Mouse (Mus musculus) MN1 (cell line): Measurements from ENCODE around the gene Amer2.
"Not testable (repeated sequence)": the region's sequence is repeated elsewhere in the genome, so short reads cannot be mapped to it uniquely, and the experiment has no call there.

Experiments used
- DNase-seq: peaks from one replicate; pipeline ENCODE4 v3.0.0-alpha.2; 2016; ENCODE audit warnings: low spot score

The Amer2 gene

GRCm38 (mm10) chr14:60372821-60373309 lies at the start of gene Amer2:
Gene Amer2 (plus strand): TSS chr14:60373259.
- no peak for DNase-seq

GRCm38 (mm10) chr14:60340001-60340400 lies 33.1 kb upstream of the Amer2 start:
- DNase-seq = not testable (repeated sequence)

DNA sequence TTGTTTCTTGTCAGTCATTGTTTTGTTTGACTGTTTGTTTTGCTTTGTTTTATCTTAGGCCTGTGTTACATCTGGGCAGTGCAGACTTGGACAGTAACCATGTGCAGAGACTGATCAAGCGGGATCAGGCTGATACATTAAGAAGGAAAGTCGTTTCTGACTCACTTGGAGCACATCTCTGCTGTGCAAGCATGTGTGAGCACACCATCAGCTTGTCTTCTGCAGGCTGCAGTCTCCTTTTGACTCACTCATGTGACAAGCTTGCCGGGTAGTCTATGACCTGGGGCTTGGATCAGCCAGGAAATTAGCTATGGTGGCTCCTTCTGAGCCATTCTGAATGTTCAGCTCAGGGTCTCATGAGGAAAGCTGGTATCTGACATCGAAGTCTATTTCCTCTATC lies 32.5 kb upstream of the Amer2 start:
- DNase-seq = no peak

DNA sequence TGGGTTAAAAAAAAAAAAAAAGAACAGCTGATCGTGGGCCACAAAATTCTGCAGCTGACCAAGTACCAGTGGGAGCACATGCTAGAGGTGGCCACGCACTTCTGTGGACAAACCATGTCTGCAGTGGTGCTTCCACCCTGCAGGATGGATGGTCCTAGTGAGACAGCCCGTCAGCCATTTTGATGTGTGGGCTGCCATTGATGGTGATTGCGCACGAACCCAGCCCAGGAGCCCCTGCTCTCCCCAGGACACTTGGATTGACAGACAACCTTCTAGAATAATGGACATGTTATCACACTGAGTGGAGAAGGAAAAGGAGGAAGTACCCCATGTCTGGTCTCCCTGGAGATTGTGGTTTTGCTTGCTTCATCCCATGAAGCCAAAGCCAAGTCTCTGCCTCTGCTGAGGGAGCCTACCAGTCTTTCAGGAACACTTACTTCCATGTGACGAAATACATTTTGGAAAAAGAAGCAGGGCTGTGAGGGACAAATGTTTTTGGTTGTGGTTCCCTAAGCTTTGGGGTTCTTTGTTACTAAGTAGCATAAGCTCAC lies 27.7 kb upstream of the Amer2 start:
- no peak for DNase-seq

GRCm38 (mm10) chr14:60358347-60358746 lies 14.7 kb upstream of the Amer2 start:
- DNase-seq = no peak

DNA sequence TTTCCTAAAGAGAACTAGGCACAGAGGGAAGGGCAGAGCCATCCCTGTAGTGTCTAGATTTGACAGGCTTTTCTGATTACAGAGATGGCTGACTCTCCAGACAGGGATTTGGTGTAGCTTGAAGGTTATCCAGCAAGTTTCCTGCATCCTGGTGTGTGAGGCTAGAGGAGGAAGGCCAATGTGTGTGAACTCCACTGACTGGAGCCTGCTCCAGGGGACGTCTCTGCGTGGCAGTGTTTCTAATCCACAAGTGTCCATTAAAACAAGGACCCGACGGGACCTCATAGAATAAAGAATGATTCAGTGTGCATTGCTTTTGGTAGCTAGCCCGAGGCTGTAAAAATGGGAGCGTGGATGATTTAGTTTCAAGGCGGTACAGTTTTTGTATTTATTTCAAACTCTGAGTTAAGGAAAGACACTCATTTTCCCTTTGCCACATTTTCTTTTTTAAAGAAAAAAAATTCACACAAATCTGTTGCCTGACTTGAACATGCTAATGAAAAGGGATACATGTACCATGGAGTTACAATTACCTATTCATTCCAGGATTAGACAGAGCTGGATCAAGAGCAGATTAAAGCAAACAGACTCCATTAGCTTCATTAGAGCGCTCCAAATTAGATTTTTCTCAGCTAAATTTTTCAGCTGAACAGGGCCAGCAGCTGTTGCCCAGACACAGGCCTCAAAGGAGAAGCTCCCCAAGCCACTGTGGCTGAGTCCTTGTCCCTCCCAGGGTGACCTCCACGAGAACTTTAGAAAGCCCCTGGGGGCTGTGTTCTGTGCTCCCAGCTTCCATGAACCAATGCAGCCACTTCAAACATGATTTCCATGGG lies 11.5 kb upstream of the Amer2 start:
- DNase-seq = peak; percentile 8

DNA sequence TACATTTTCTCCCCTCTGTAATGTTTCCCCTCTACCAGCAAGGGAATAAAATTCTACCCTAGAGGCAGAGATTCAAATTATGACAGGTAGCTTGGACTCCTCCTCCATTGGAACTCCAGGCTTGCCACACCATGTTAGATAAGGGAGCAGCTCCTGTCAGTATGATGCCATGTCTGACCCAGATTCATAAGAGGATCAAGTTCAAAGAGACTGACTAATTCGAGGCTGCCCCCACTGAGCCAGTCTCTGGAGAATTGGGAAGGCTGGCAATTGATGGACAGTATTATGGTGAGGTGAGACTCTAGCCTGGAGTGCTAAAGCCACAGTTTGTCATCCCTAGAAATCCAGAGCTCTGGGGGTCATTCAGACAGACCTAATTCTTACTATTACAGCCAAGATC lies 6.3 kb upstream of the Amer2 start:
- no peak for DNase-seq

- DNase-seq = no peak
Measured at GRCm38 (mm10) chr14:60368769-60369666, 4.0 kb upstream of the Amer2 start.

GRCm38 (mm10) chr14:60369667-60370315 lies 3.3 kb upstream of the Amer2 start:
- DNase-seq = no peak

GRCm38 (mm10) chr14:60377107-60377506 lies 4.0 kb downstream of the Amer2 start:
- no peak for DNase-seq

- DNase-seq = no peak
Measured at GRCm38 (mm10) chr14:60377546-60377945, 4.5 kb downstream of the Amer2 start.

DNA sequence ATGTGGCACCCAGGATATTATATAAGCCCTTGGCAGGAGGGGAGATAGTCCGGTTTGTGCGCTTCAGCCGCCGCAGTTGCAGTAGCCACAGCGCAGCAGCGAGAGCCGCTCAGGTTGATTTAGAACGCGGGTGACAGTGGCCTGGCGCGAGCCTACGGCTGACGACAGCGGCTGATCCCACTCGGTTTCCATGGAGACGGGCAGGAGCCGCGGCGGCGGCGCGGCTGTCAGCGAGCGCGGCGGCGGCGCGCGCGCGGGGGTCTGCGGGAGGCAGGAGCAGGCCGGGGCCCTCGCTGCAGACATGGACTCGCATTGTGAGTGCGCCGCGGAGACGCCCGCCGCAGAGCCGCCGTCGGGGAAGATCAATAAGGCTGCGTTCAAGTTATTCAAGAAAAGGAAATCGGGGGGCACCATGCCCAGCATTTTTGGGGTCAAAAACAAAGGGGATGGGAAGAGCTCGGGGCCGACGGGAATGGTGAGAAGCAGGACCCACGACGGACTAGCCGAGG lies 5.1 kb downstream of the Amer2 start:
- DNase-seq = no peak

DNA sequence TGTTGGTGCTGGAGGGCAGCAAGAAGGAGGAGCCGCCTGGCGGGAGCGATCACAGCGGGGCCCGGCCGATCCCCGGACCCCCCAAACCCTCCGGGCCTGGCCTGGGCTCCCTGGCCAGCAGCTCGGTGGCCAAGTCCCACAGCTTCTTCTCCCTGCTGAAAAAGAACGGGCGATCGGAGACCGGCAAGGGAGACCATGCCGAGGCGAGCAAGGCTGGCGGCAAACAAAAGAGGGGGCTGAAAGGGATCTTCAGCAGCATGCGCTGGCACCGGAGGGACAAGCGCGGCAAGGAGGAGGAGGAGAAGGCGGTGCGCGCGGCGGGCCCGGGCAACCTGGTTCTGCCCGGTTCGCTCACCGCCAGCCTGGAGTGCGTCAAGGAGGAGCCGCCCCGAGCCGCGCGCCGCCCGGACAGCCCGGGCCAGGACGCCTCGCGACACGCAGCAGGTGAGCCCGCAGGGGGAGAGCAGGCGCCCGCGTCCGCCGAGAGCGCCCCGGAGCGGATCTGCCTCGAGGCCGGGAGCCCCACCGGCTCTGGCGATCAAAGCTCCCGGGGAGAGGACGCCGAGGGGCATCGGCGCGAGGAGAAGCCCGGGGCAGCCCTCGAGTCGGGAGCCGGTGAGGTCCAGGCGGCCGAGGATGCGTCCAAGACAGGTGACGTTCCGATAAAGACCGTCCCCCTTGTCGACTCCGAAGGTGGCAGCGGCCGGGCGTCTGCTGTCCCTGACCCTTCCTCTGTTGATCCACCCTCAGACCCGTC lies 5.7 kb downstream of the Amer2 start:
- DNase-seq = no peak

GRCm38 (mm10) chr14:60379323-60379957 lies 6.4 kb downstream of the Amer2 start:
- DNase-seq = no peak

GRCm38 (mm10) chr14:60379958-60380330 lies 6.9 kb downstream of the Amer2 start:
- no peak for DNase-seq

GRCm38 (mm10) chr14:60381671-60382070 lies 8.6 kb downstream of the Amer2 start:
- DNase-seq = no peak

DNA sequence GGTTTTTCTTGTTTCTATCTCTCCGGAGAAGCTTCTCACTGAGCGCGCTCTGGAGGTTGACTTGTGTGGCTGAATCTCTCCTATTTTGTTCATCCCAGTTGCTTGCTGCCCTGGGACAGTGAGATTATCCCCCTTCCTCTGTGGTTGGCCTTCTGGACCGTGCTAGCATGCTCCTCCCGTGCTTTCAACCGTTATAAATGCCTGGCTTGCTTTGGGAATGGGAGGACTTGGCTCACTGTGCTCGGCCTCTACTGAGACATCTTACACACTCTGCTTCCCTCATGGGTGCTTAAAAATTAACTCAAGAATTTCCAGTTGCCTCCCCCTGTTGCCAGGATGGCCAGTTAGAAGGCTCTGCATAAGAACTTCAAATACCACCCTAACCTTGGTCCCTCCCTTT lies 10.8 kb downstream of the Amer2 start:
- DNase-seq = no peak

DNA sequence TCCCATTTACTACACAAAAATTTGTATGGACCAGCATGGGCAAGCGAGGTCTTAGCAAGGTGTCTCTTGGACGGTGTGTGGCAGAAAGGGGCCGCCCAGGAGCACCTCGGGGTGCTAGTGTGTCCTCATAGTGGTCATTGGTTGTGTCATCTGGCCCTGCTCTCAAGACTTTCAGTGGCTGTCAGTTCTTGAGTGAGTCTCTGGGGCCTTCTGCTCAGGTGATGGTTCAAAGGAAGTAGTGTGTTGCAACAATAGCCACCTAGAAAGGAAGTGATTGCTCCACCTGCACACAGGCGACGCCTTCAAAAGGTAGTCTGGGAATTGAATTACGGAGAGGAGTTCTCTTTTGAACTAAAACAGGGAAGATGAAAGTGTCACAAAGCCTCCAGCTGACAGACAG lies 11.2 kb downstream of the Amer2 start:
- no peak for DNase-seq

DNA sequence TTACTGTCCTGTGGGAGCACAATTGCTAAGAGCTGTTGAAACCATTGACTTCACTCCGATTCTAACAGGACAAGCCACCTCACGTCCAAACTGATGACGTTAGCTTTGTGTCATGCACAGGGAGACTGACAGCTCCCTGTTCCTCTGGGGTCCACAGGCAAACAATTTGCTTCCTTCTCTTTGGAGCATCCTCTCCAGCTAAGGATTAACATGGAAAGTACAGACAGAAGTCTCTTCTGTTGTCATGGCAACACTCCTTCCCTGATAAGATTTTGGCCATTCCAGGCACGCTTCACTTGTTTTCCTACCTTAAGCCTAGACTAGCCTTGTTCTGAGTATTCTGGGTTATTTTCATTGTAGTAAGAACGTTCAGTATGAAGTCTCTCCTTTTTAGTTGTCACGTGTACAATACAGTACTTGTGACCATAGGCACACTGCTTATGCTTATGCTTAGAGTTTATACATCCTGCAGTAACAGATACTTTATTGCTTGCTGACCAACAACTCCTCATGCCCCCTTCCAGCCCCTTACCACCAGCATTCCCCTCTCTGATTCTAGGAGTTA lies 12.1 kb downstream of the Amer2 start:
- DNase-seq = no peak
